Mouse (Mus musculus) heart, adult 2 months (tissue): Measurements from ENCODE around the gene Cd4.

Source experiments
- CTCF ChIP-seq: fragments of 200-600 bp; IDR thresholded peaks from 2 replicates; pipeline ENCODE4 v1.8.1; 2022; ENCODE audit warnings: antibody characterized with exemption, mild to moderate bottlenecking, moderate library complexity
- EP300 ChIP-seq: fragments of 200-500 bp; IDR thresholded peaks from 2 replicates; pipeline ENCODE4 v1.6.1; 2011; ENCODE audit warnings: low read depth, low read length, control low read depth; ENCODE audit not compliant: insufficient read depth
- POLR2A ChIP-seq: fragments of 200-500 bp; IDR thresholded peaks from 2 replicates; pipeline ENCODE4 v1.6.1; 2011; ENCODE audit warnings: mild to moderate bottlenecking, low read depth, low read length, control low read depth; ENCODE audit not compliant: insufficient read depth

GRCm38 (mm10) chr6:124860511-124860910, 27.5 kb downstream of the Cd4 start:
- TF ChIP-seq EP300 (no peak), CTCF (no peak), POLR2A (no peak)
